Mouse (Mus musculus) embryonic facial prominence, embryonic 15.5 days (tissue): ENCODE results near the gene Fxr2. TPM values are rescaled to one million over a fixed set of nuclear protein-coding genes. Genes with fewer than 3 reads are reported as not detected.

Experiments used
- ATAC-seq: fragments of 200-750 bp; cut with Nextera tagmentation; 2 replicates; pipeline ENCODE4 v1.8.0; 2017; ENCODE audit warnings: low read depth, moderate TSS enrichment; ENCODE audit not compliant: insufficient number of reproducible peaks, low FRiP score, low TSS enrichment
- H3K27ac ChIP-seq: fragments of 300-500 bp; sonication (generic); replicated peaks from 2 replicates; pipeline ENCODE4 v1.5.1; 2015; ENCODE audit warnings: mild to moderate bottlenecking, inconsistent platforms
- H3K27me3 ChIP-seq: fragments of 300-500 bp; sonication (generic); 2 replicates; pipeline ENCODE4 v1.6.1; 2015; ENCODE audit warnings: inconsistent platforms
- H3K36me3 ChIP-seq: fragments of 300-500 bp; sonication (generic); 2 replicates; pipeline ENCODE4 v1.6.1; 2015; ENCODE audit warnings: mild to moderate bottlenecking, inconsistent platforms
- H3K4me1 ChIP-seq: fragments of 300-500 bp; sonication (generic); 2 replicates; pipeline ENCODE4 v1.6.1; 2015; ENCODE audit warnings: inconsistent platforms
- H3K4me2 ChIP-seq: fragments of 300-500 bp; sonication (generic); replicated peaks from 2 replicates; pipeline ENCODE4 v1.6.1; 2015; ENCODE audit warnings: mild to moderate bottlenecking, inconsistent platforms
- H3K4me3 ChIP-seq: fragments of 300-500 bp; sonication (generic); replicated peaks from 2 replicates; pipeline ENCODE4 v1.5.1; 2015; ENCODE audit warnings: mild to moderate bottlenecking, inconsistent platforms
- H3K9ac ChIP-seq: fragments of 300-500 bp; sonication (generic); 2 replicates; pipeline ENCODE4 v1.6.1; 2015; ENCODE audit warnings: inconsistent platforms
- H3K9me3 ChIP-seq: fragments of 300-500 bp; sonication (generic); replicated peaks from 2 replicates; pipeline ENCODE4 v1.6.1; 2016; ENCODE audit warnings: inconsistent platforms
- WGBS: fragments of 180-500 bp; shearing (Covaris S2); methylation state at CpG from one replicate; pipeline ENCODE4 v1.1.7; 2015; 5-methylcytosine and 5-hydroxymethylcytosine counted together
- polyA plus RNA-seq: library from polyadenylated mRNA; unstranded; fragments of >200 nt; fragmentation: Nextera tagmentation; extraction: Ambion mirVana; gene quantifications from 2 replicates; pipeline ENCODE4 v1.2.1, GENCODE M21; 2015

Fxr2 gene
- polyA plus RNA-seq, 1 experiment from 2014 or later: 33.4 TPM

DNA sequence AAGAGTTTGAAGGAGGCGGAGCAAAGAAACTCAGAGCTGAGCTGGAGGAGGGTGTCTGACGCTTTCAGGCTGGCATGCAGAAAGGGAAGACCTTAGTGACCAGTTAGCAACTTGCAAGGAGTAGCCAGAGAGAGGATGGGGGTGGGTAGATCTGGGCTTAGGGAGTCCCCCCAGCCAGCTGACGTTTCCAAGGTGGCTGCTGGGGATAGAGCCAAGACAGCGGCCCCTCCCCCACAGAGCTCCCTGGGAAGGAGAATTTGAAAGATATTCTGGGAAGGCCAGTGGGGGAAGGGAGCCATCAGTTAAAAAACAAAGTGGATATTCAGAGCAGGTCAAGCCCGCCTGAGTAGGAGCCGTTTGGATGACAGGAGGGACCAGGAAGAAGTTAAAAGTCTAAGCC lies 32.7 kb upstream of the Fxr2 start:
- Histone ChIP-seq H3K4me1 (peaks cover 28% of the 10 kb centered on the region), H3K27me3 (no peaks in the 10 kb centered on the region), H3K9me3 (no peaks in the 10 kb centered on the region), H3K4me3 (no peak overlapping the region), H3K27ac (0 out of 2 replicates have a peak overlapping the region, but pooled peaks have one; percentile 36), H3K36me3 (no peaks in the 10 kb centered on the region), H3K9ac (no peak overlapping the region), H3K4me2 (0 out of 2 replicates have a peak overlapping the region, but pooled peaks have one; percentile 8)
- WGBS: 13% methylated on average over 6 of the region's 6 CpGs
- ATAC-seq: no peak; the same call in 1 of the 2 replicates

DNA sequence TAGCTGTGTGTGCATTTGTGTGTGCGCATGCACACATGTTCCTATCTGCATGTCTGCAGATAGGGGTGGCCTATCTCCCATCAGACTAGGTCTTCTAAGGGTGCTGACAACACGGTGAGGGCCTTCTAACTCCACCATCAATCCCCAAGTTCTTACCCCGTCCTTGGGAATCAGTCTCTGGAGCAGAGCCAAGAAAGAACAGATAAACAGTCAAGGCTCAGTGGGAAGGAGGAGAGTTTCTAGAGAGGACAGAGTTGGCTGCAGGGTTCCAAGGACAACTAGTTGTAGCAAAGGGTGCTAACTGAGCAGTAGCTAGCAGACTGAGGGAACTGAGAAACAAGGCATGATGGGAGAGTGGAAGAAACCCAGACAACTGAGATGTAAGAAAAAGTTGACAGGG lies 31.0 kb upstream of the Fxr2 start:
- 75% methylated on average over 3 of the region's 3 CpGs for WGBS
- no peaks in the 10 kb centered on the region for H3K27me3 ChIP-seq

DNA sequence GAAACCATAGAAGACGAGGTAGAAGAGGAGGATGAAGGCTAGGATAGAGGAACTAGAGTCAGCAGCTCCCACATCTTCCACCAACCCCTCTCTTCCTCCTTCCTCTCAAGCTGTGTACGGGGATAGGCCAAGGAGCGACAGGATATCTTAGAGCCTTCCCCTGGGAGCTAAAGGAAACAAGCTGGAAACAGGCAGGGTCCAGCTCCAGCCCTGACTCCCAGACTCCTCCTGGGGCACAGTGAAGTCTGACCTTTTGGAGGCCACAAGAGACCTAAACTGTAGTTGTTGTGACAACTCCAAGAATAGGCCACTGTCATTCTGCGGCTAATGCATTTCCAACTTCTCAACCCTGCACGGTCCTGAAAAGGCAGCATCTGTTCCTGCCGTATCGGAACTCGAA lies 29.3 kb upstream of the Fxr2 start:
- peaks cover 37% of the 10 kb centered on the region for H3K4me1 ChIP-seq
- no peaks in the 10 kb centered on the region for H3K36me3 ChIP-seq
- H3K9me3 ChIP-seq: no peaks in the 10 kb centered on the region
- H3K27me3 ChIP-seq: no peaks in the 10 kb centered on the region
- 66% methylated on average over 8 of the region's 8 CpGs for WGBS
- H3K9ac ChIP-seq: no peak overlapping the region
- ATAC-seq: no peak
- H3K27ac ChIP-seq: no peak overlapping the region
- H3K4me3 ChIP-seq: no peak overlapping the region
- H3K4me2 ChIP-seq: no peak overlapping the region

More for the DNA sequence above, 31.0 kb upstream of the Fxr2 start:
- H3K36me3 ChIP-seq: no peaks in the 10 kb centered on the region
- H3K9ac ChIP-seq: no peak overlapping the region
- no peak for ATAC-seq
- no peak overlapping the region for H3K4me3 ChIP-seq
- no peaks in the 10 kb centered on the region for H3K9me3 ChIP-seq
- no peak overlapping the region for H3K4me2 ChIP-seq
- H3K27ac ChIP-seq: no peak overlapping the region
- H3K4me1 ChIP-seq: peaks cover 37% of the 10 kb centered on the region

DNA sequence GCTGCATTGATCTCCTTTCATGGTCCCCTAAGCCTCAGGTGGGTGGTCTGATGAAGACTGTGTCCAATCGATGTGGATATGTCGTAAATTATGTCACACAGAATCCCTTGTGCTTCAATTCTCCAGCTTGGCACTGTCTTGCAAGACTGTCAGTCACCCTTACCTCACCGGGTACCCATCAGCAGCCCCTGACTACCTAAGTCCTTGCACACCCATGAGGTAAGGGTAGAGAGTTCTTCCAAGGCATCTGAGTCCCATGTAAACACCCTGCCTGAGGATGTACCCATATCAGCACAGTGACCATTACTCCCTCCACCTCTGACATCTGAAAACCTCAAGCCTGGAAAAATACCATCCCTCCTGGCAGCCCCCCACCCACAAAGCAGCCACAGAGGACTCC lies 28.4 kb upstream of the Fxr2 start:
- H3K9me3 ChIP-seq: no peaks in the 10 kb centered on the region
- 58% methylated on average over 3 of the region's 3 CpGs for WGBS

DNA sequence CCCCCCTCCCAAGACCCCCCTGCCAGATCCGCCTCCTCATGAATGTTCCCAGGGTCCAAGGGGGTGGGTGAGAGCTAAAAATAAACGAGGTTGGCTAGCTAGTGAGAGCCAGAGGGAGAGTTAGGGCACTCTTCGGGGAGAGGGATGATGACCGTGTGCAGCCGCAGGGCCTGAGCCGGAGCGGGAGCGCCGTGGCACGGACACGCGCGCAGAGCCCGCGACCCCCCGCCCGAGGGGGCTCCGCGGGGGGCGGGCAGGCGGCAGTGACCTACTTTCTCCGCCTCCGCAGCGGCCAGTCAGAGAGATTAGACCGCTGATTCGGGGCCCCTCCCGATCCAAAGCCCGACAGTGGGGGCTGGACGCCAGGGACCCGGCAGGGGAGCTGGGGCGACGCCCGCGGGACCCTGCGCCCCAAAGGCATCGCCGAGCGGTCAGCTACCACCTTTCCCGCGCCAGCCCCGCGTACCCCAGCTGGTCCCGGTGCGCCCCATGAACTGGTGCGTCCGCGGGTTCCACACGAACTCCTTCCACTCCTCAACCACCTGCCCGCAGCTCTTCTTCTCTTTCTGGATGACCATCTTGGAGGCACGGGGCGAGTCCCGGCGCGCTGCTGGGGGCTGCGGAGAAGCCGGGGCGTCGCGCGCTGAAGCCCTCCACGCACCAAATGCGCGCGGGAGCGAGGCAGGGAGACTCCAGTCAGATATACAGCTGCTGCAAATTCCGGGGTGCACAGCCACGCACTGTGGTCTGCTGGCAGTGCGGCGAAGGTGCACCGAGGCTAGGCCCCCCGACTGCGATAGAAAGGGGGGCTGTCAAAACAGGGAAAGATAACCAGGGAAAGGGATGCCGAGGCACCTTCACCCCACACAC lies 27.8 kb upstream of the Fxr2 start:
- Histone ChIP-seq H3K9ac (peak overlapping the region; percentile 62), H3K27ac (peak overlapping the region; percentile 34; the same call in 1 of the 2 replicates), H3K36me3 (no peaks in the 10 kb centered on the region), H3K4me1 (peaks cover 33% of the 10 kb centered on the region), H3K4me2 (peak overlapping the region; percentile 100), H3K27me3 (no peaks in the 10 kb centered on the region), H3K4me3 (peak overlapping the region; percentile 63), H3K9me3 (no peaks in the 10 kb centered on the region)
- under 1% methylated on average over 73 of the region's 73 CpGs for WGBS
- ATAC-seq: peak; percentile 16

More for the DNA sequence above, 28.4 kb upstream of the Fxr2 start:
- H3K27me3 ChIP-seq: no peaks in the 10 kb centered on the region
- H3K27ac ChIP-seq: peak overlapping the region; percentile 24; the same call in 1 of the 2 replicates
- H3K4me3 ChIP-seq: peak overlapping the region; percentile 63
- no peak for ATAC-seq
- peak overlapping the region; percentile 100 for H3K4me2 ChIP-seq
- H3K4me1 ChIP-seq: peaks cover 37% of the 10 kb centered on the region
- H3K36me3 ChIP-seq: no peaks in the 10 kb centered on the region
- 0 out of 2 replicates have a peak overlapping the region, but pooled peaks have one; percentile 62 for H3K9ac ChIP-seq

DNA sequence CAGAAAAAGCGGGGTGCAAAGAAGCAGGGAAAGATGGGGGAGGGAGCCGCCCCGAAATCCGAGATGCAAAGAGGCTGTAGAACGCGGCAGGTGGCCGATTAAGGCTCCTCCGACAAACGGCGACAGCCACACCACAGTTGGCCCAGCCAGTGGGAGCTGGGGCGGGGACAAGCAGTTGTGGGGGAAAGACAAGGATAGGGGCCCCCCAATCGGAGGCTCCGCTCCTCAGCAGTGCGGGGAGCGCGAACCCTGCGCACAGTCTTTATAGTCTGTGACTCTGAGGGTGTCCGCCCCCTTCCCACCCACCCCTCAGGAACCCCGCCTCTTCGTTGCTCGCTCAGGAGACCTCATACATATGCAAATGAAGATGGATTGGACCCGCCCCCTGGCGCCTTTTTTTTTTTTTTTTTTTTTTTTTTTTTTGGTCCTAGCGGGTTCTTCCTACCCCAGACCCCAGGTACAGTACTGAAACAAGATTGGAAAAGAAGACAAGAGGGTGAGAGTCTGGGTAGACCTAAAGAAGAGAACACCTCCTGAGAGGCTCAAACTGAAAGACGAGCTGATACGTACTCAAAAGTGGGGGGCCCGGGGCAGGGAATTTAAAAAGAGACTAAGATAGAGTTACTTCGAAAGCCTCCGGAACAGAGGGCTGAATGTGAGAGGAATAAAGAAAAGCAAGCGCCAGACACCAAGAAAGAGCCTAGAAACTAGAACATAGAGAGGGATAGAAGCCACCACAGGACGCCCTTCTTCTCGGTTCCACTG lies 26.9 kb upstream of the Fxr2 start, which contains the start of gene Atp1b2:
Gene Atp1b2 (minus strand): TSS at position 217 of the 765 bp plus-strand sequence.
- Histone ChIP-seq H3K4me2 (peak within 1 kb of the TSS; percentile 100), H3K4me1 (peaks cover 25% of the 10 kb centered on the region), H3K4me3 (peak within 1 kb of the TSS; percentile 63), H3K36me3 (no peaks in the 10 kb centered on the region), H3K27me3 (no peaks in the 10 kb centered on the region), H3K27ac (peak within 1 kb of the TSS; percentile 58), H3K9ac (peak within 1 kb of the TSS; percentile 62), H3K9me3 (no peaks in the 10 kb centered on the region)
- 2% methylated on average over 28 of the region's 32 CpGs for WGBS
- peak; percentile 88 for ATAC-seq

DNA sequence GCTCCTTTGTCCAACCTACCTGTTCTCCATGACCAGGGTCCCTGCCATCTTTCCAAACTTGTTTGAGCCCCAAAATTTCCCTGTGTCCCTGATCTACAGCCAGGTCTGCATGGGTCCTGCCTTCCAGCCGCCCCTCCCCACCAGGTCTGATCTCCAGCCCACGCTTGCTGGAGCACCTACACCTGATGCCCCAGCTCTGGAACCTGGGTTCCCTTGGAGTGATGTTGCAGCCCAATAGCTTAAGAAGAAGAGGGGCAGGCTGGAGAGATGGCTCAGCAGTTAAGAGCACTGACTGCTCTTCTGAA lies 26.3 kb upstream of the Fxr2 start:
- peak overlapping the region; percentile 58 for H3K27ac ChIP-seq
- no peaks in the 10 kb centered on the region for H3K9me3 ChIP-seq
- no peaks in the 10 kb centered on the region for H3K27me3 ChIP-seq
- H3K9ac ChIP-seq: peak overlapping the region; percentile 15; the same call in 1 of the 2 replicates
- peak overlapping the region; percentile 63 for H3K4me3 ChIP-seq
- ATAC-seq: no peak
- peaks cover 25% of the 10 kb centered on the region for H3K4me1 ChIP-seq
- H3K4me2 ChIP-seq: peak overlapping the region; percentile 100
- 64% methylated on average over 2 of the region's 2 CpGs for WGBS
- H3K36me3 ChIP-seq: no peaks in the 10 kb centered on the region

DNA sequence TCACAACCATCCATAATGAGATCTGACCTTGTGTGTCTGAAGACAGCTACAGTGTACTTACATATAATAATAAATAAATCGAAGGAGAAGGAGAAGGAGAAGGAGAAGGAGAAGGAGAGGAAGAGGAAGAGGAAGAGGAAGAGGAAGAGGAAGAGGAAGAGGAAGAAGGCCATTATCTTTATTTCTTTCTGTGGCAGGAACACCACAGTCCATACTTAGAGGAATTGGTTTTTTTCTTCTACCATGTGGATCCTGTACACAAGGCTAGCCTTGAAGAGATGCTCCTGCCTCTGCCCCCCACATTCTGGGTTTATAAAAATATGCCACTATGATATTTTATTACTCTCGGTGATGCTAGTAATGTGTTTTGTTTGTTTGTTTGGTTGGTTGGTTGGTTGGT lies 26.0 kb upstream of the Fxr2 start:
- Histone ChIP-seq H3K9me3 (no peaks in the 10 kb centered on the region), H3K4me3 (no peak overlapping the region), H3K36me3 (no peaks in the 10 kb centered on the region), H3K27ac (no peak overlapping the region), H3K4me1 (peaks cover 22% of the 10 kb centered on the region), H3K27me3 (no peaks in the 10 kb centered on the region), H3K9ac (no peak overlapping the region), H3K4me2 (no peak overlapping the region)
- ATAC-seq: no peak
- WGBS: 84% methylated on average over 2 of the region's 2 CpGs

DNA sequence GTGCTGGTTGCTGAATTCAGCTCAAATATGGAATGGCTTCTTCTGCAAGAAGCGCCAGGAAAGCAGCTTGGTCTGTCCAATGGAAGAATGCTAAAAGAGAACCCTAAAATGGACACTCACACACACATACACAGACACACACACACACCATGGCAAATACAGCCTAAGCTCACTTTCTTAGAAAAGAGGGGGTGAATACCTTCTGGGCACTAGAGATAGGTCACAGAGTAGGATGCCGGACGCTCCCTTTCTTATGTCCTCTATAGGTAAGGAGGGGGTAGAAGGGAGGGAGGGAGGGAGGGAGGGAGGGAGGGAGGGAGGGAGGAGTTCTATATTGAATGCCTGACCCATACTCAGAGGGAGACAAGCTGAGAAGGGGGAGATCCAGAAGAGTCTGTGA lies 24.3 kb upstream of the Fxr2 start:
- no peak overlapping the region for H3K9ac ChIP-seq
- WGBS: 88% methylated on average over 3 of the region's 3 CpGs
- H3K36me3 ChIP-seq: no peaks in the 10 kb centered on the region
- no peaks in the 10 kb centered on the region for H3K9me3 ChIP-seq
- ATAC-seq: no peak
- H3K4me3 ChIP-seq: no peak overlapping the region
- H3K27me3 ChIP-seq: no peaks in the 10 kb centered on the region
- no peak overlapping the region for H3K27ac ChIP-seq
- H3K4me1 ChIP-seq: peaks cover 22% of the 10 kb centered on the region
- H3K4me2 ChIP-seq: no peak overlapping the region

DNA sequence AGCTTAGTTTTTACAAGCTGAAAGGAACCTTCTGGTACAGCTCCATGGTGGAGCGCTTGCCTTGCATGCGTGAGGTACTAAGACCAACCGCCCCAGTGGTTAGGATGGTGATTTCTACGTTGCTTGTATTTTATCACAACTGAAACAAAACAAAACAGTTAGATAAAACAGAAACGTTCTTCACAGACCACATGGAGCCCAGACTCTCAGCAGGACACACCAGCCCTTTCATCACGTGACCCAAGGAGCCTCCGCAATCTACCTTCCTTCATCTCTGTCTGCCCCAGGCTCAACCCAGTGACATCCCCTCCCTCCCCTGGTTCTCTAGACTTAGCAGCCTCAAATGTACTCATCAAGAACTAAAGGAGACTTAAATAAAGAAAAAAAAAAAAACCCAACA lies 23.4 kb upstream of the Fxr2 start:
- Histone ChIP-seq H3K4me2 (no peak overlapping the region), H3K27me3 (no peaks in the 10 kb centered on the region), H3K27ac (no peak overlapping the region), H3K4me3 (no peak overlapping the region), H3K9ac (no peak overlapping the region), H3K9me3 (no peaks in the 10 kb centered on the region), H3K4me1 (peaks cover 23% of the 10 kb centered on the region), H3K36me3 (no peaks in the 10 kb centered on the region)
- WGBS: 63% methylated on average over 7 of the region's 7 CpGs
- no peak for ATAC-seq

DNA sequence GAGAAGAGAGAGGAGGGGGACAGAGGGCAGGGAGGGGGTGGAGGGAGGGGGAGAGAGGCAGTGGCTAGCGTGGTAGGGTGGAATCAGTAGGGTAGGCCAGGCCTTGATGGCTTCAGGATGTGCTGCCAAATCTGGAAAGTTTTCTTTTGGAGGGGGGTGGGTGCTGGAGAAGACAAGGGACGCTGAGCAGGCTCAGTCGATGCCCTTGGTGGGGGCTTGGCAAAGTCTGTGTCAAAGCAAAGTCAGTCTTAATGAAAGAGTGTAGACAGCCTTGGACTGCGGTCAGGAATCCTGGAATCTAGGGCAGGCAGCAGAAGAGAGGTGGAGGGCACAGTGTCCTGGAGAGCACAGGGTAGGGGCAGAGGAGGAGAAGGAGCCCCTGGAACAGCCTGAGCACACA lies 21.9 kb upstream of the Fxr2 start:
- ATAC-seq: no peak
- Histone ChIP-seq H3K27ac (no peak overlapping the region), H3K9ac (no peak overlapping the region), H3K4me1 (peaks cover 10% of the 10 kb centered on the region), H3K9me3 (no peaks in the 10 kb centered on the region), H3K4me3 (no peak overlapping the region), H3K4me2 (no peak overlapping the region), H3K27me3 (no peaks in the 10 kb centered on the region), H3K36me3 (no peaks in the 10 kb centered on the region)
- WGBS: 53% methylated on average over 4 of the region's 4 CpGs
